Mouse (Mus musculus) ovary, postnatal 10 days (tissue): ENCODE measurements around the gene Cdk11b.
"Not testable (repeated sequence)": the region's sequence is repeated elsewhere in the genome, so short reads cannot be mapped to it uniquely, and the experiment has no call there.

Experiments used
- DNase-seq: peaks from one replicate; pipeline ENCODE4 v3.0.0; 2022; ENCODE audit warnings: low spot score

Gene Cdk11b

GRCm38 (mm10) chr4:155668689-155669597 lies 44.3 kb downstream of the Cdk11b start, which contains the start of gene Mib2:
Mib2 (minus strand) TSS chr4:155669198.
- peak; percentile 90 for DNase-seq

GRCm38 (mm10) chr4:155669598-155670075 lies 45.0 kb downstream of the Cdk11b start:
- DNase-seq, result no peak

GRCm38 (mm10) chr4:155670236-155670635 lies 45.6 kb downstream of the Cdk11b start:
- not testable (repeated sequence) for DNase-seq

- DNase-seq, result no peak
Observed at GRCm38 (mm10) chr4:155672082-155672481, 47.4 kb downstream of the Cdk11b start.

GRCm38 (mm10) chr4:155675991-155676390 lies 51.3 kb downstream of the Cdk11b start:
- DNase-seq, result no peak

- not testable (repeated sequence) for DNase-seq
Observed at GRCm38 (mm10) chr4:155683670-155684277, 59.1 kb downstream of the Cdk11b start.

GRCm38 (mm10) chr4:155687764-155688163 lies 63.1 kb downstream of the Cdk11b start:
- not testable (repeated sequence) for DNase-seq

GRCm38 (mm10) chr4:155690571-155691375 lies 66.1 kb downstream of the Cdk11b start:
- no peak for DNase-seq

- DNase-seq, result no peak
Observed at GRCm38 (mm10) chr4:155692421-155692820, 67.8 kb downstream of the Cdk11b start.

GRCm38 (mm10) chr4:155694111-155694481 lies 69.4 kb downstream of the Cdk11b start, which contains the start of gene Fndc10:
Fndc10 (plus strand) TSS chr4:155694342.
- peak; percentile 24 for DNase-seq

- DNase-seq, result peak; percentile 34
Observed at GRCm38 (mm10) chr4:155694482-155695401, 70.1 kb downstream of the Cdk11b start.

GRCm38 (mm10) chr4:155695531-155696062 lies 70.9 kb downstream of the Cdk11b start:
- no peak for DNase-seq

GRCm38 (mm10) chr4:155696261-155697255 lies 71.9 kb downstream of the Cdk11b start:
- no peak for DNase-seq
